Mouse (Mus musculus) mature B cell (primary cell): ENCODE data around the gene Tirap.
"Not testable (repeated sequence)": the region's sequence is repeated elsewhere in the genome, so short reads cannot be mapped to it uniquely, and the experiment has no call there.

Experiments used
- in situ Hi-C: fragments of 300-500 bp; cut with MboI; formaldehyde crosslinking; loops from 2 replicates; pipeline ENCODE4 v1.14.3; 2019

Gene Tirap

DNA sequence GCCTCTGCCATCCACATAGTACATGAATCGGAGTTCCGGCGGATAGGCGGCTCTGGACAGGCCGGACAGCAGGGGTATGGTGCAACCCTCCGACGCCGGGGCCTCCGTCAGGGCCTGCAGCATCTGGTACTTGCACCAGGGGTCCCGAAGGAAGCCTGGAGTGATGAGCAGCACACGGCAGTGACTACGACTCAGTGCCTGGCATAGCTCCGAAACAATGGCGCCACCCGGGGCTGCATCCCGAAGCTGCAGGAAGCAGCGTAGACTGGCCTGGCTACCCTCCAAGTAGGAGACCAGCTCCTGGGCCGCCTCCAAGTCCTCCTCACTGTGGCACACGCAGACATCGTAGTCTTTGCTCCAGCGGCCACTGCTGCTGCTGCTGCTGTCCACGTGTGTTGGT, 11.4 kb downstream of the Tirap start:
- in situ Hi-C loops: no loop called here

DNA sequence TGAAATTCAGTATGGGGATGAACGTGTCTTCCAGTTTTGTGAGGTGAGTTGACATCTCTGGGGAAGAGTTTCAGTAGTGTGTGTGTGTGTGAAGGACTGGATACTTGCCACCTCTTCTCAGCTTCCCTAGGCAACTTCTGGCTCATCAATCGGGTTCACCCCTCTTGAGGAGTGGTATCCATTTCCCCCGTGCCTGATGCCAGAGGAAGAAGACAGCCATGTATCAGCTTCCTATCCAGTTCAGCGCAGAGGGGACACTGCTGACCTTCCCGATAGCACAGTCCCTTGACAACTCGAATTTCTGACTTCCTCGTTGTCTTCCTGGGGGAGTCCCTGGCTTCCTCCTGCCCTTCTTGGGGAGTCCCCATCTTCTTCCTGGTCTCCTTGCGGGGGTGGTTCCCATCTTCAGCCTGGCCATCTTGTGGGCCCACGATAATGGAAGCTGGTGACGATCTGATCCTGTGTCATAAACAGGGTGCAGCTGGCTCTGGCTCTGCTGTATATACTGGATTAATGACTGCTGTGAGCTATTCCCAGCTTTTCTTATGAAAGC, 12.7 kb downstream of the Tirap start:
- in situ Hi-C loops: no loop called here

DNA sequence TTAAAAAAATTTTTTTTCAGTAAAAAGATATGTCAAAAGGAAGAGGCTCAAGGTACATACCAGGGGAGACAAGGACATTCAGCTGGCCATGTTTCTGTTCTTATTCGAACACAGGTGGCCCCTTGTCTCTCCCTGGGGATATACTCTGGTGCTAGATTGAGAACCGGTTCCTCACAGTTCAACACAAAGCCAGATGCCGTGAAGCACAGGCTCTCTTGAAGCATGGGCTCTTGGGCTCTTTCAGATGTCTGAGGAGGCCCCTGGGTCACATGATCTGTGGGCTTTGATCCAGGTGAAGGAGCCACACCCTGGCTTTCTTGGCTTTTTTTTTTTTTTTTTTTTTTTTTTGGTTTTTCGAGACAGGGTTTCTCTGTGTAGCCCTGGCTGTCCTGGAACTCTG, 13.7 kb downstream of the Tirap start:
- in situ Hi-C loops: no loop called here

DNA sequence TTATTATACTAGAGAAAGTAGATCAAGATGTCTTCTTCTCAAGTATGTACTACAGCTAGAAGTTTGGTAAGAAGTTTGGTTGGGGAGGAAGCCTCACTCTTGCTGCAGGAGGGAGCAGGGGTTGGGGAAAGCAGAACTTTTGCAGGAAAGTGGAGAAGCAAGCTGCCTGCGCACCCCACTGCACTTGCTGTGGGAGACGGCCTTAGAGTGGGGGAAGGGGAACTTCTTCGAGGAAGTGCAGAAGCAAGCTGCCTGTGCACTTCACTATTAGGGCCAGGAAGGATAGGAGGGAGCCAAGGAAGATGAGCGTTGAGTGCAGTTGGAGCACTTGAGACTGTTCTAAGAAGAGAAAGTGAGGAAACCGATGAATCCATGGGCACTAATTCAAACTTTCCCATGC, 16.7 kb downstream of the Tirap start:
- in situ Hi-C loops: no loop called here

DNA sequence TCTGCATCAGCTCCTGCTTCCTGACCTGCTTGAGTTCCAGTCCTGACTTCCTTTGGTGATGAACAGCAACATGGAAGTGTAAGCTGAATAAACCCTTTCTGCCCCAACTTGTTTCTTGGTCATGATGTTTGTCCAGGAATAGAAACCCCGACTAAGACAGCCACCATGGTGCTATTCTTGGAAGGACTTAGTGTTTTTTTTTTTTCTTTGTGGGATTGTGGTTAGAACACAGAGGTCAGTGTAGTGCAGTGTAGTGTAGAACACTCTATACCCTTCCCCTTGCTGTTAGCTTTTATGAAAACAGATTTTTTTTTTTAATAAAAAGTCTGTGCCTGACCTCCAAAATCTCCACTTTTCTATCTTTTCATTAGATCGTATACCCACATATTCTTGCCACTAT, 17.3 kb downstream of the Tirap start:
- in situ Hi-C loops: no loop called here

DNA sequence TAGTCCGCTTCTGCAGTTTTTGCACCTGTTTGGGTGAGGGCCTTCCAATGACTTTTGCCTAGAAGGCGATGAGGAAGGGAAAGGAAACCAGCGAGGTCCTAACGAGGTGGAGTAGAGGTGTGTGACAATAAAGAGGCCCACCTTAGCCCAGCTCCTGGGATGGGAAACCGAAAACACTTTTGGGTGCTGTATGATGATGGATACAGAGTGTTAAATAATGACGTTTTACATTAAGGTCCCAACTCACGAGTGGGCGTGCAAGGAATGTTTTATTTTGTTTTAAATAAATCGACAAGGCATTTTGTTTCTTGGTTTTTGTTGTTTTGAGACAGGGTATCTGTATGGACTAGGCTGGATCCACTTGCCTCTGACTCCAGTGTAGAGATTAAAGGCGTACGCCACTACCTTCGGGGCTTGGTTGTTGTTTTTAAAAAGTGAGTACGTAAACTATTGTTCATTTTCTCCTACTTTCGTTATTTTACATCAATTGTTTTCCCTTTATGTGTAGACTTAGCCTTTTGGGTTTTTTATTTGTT, 23.9 kb downstream of the Tirap start:
- in situ Hi-C loops: no loop called here

DNA sequence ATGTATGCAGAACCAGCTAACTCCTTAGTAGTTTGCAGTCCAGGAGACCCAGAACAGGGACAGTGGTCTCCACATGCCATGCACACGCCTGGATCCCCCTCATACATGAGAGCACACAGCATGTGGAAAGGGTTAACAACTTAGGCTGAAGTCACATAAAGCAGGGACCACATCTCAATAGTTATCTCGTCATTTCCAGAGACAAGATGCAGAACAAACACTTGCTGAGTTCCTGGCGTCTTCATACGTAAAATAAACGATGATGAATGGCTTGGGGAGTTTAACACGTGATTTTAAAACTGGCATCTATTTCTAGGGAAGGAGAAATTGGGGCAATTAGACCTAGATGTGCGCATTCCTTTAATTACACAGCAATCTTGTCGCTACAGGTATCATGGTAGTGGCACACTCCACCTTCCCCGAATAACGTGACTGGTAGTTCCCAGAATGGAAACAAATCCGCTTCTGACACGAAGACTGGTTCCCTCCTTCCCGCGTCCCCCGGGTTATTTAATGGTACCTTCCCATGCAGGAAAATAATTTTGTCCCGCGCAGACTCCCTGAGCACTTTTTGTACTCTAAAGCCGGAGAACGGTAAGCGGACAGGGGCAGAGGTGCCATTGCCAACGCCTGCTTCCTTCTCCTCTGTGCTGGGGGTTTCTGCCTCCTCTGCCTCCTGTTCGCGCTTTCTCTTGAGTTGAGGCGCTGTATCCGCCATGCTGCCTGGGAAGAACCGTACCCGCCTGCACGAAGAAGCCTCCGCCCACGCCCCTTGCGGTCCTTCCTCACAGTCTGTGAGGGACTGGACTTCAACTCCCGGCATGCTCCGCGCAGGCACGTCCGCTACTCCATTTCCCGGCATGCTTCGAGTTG, 24.6 kb downstream of the Tirap start, which contains the start of gene Dcps:
Gene Dcps (minus strand): TSS at position 811 of the 873 bp plus-strand sequence.
- in situ Hi-C loops: no loop called here

DNA sequence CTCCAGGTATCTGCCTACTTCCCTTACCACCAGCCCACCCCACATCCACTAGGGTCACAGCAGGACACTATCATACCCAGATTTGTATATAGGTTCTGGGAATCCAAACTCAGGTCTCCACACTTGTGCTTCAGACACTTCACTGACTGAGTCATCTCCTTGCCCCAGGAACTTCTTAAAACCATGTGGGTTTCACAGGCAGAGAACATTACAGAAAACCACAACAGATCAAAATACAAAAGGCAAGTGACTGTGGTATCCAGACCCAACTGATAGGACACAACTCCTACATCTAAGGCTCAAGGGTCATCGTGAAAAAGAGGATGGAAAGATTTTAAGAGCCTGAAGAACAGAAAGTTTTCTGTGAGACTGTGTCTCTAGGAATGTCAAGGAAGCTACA, 26.8 kb downstream of the Tirap start:
- in situ Hi-C loops: no loop called here

DNA sequence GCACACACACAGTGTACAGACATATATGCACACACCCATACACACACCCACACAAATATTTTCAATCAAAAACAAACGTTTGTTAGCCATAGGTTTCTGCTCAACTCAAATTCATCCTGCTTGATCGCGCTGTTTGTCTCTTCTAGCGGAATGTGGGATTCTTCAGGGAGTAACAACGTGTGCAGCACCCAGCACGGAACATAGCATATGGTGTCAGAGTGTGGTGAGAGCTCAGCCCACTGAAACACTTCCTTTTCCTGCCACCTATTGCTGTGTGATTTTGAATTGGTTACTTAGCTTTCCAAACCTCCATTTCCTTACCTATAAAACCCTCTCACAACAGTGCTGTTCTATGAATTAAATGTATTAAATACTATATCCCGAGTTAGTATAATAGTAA, 30.0 kb downstream of the Tirap start:
- in situ Hi-C loops: no loop called here

DNA sequence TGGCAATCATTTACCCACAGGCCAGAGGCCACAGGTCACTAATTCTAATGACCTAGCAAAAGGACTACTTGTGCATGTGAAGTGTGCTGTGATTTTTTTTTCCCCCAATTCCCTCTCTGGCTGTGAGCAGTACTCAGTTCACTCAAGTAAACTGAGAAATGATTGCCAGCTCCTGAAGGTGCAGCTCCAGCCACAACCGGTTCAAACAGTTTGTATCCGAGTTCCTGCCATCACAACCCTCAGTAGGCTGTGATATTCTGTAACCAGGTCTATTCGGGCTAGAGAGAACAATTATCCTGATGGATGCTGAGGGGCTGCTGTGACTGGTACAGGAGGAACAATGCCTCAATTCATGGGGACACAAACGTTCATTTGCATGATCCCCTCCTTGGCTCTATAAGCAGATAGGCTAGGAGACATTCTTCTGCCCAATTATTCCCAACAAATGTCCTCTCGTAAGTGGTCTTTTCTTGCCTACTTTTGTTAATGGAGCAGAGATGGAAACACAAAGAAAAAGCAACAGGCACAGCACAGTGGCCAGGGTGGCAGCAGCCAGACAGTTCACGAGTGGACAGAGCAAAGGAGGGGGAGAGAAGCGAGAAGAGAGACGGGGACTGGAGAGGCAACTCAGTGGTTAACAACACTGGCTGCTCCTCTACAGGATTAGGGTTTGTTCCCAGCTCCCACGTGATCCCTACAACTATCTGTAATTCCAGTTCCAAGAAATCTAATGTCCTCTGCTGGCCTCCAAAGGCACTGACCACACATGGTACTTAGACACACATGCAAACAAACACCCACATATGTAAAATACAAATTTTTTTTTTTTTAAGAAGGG, 33.1 kb downstream of the Tirap start:
- in situ Hi-C loops: no loop called here

DNA sequence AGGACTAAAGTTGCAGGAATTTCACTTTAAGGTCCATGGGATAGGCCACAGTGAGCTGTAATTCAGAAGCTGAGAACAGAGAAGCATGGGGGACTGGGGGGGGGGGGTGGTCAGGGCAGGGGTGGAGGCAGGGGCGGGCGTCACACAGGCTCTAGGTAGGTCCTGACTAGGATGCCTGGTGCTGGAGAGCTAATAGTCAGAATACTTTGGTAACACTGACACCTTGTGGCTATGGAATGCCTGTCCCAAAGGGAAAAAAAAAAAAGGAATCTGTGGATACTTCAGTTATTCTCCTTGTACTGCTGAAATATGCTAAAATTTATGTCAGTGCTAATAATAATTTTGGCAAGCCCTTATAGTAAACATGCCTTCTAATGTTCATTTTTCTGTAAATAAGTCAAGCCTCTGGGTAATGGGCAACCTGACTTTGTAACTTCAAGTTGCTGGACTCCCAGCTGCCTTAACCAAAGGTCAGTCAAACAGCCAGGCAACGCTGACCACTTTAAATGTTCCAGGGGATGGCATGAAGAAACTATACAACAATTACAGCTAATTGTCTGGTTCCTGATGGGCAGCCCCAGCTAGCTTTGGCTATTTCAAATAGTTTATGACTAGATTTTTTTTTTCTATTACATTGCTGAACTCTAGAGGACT, 33.8 kb downstream of the Tirap start:
- in situ Hi-C loops: no loop called here

DNA sequence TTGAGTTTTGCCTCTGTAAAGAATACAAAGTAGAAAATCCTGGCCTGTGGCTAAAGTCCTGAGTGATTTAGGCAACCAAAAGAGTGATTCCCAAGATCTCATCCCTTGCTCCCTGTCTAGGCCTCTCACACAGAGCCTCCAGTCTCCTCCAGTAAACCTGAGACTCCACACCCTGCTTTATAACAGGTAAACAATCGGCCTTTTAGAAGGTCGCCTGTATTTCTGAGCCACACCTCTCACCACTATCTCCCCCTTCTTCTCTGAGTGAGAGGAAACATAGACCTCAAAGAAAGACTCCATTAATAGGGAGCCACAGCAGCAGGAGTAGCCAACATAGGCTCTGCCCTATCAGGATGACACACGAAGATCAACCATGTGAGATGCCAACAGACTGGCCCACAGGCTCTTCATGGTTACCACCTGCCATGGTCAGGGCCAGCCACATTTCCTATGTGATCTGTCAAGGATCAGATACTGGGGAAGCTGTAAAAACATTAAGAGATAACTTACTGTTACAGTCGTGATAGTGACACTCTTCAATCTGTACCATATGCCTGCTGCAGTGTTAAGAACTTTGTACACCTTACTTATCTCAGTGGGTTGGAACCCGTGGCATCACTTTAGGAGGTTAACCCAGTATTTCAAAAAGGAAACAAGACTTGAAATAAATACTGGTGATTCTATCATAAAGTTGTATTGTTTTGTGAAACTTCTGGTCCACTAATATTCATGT, 35.8 kb downstream of the Tirap start:
- in situ Hi-C loops: no loop called here

DNA sequence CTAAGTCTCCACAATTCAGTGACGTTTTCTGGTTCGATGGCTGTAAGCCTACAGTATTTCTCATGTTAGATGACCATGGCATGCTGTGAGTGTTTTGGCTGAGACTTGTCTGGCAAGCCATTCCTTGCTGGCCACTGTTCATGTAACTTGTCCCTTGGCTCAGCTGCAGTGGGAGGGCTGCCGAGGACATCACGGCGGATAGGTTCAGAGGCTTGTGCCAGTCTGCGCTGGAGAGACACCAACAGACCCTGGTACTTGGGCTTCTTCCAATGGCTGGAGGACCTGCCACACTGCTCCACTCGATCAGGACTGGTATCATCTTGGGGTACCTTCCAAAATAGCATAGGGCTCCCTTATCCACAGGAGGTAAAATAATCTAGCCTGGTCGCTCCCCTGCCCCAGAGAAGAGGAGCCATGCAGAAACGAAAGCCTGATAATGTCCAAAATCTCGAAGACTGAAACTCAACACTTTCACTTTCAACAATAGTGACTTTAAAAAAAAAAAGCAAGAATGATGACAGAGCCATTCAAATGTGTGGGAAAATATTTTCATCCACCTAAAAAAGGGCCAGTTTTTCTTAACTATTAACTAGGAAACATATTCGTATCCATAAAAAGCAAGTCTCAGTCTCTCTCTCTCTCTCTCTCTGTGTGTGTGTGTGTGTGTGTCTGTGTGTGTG, 36.9 kb downstream of the Tirap start:
- in situ Hi-C loops: no loop called here

DNA sequence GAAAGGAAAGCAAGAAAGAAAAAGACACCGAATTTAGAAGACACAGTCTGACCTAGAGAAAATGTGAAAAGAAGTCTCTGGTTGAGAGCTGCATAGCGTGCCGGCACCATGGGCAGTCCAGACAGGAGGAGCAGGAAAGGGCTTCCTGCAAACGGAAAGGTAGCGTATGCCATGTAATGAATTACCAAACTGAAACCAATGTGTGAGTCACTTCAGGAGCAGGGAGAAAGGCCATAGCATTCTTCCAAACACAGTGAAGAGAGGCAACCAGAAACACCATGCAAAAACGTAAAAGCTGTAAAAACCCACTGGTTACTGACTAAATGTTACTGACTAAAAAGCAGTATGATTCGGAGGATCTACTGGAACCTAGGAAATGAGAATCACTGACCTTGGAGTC, 38.4 kb downstream of the Tirap start:
- in situ Hi-C loops: no loop called here

DNA sequence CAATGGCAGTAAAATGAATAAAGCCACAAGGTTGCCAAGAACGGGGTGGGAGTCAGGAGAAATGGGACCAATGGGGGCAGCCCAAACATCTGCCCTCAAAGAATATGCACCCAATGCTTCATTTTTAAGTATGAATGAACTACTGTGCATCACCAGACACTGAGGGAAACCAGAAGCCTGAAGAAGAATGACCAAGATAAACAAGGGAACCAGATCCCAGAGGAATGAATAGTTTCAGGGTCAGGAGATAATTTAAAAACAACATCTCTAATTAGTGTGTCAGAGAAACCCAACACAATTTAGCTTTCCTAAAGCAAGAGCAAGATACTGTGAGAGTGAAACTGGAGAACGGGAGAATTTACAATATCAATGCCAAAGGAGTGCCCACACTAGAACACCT, 39.4 kb downstream of the Tirap start:
- in situ Hi-C loops: no loop called here

DNA sequence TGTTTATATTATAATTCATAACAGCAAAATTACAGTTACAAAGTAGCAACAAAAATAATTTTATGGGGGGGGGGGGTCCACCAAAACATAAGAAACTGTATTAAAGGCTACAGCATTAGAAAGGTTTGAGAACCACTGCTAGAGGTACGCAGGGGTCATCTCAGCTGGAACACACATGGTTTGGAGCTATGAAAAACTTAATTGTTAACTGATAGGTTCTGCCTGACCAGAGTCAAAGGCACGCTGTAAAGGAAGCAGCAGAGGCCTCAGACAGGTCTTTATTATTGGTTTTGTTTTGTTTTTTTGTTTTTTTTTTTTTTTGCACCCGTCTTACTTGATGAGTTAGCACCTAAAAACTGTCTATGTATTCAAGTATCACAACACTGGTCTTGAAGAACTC, 41.6 kb downstream of the Tirap start:
- in situ Hi-C loops: no loop called here

DNA sequence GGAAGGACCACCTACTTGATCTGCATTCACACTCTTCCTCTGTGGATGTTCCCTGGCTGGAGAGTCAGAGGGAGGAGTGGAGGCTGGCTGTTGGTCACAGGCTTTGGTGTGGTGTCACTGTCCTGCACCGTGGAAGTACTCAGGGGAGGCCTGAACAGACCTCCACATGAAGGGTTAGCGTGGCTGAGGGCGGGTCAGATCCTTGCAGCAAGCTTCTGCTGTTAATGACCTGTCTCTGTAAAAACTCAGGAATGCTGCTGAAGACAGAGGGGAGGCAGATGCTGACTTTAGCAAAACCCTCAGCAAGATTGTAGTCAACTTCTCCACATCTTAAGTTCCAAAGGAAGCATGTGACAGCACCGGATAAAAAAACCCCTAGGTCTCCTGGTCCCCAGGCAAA, 43.2 kb downstream of the Tirap start:
- in situ Hi-C loops: no loop called here

DNA sequence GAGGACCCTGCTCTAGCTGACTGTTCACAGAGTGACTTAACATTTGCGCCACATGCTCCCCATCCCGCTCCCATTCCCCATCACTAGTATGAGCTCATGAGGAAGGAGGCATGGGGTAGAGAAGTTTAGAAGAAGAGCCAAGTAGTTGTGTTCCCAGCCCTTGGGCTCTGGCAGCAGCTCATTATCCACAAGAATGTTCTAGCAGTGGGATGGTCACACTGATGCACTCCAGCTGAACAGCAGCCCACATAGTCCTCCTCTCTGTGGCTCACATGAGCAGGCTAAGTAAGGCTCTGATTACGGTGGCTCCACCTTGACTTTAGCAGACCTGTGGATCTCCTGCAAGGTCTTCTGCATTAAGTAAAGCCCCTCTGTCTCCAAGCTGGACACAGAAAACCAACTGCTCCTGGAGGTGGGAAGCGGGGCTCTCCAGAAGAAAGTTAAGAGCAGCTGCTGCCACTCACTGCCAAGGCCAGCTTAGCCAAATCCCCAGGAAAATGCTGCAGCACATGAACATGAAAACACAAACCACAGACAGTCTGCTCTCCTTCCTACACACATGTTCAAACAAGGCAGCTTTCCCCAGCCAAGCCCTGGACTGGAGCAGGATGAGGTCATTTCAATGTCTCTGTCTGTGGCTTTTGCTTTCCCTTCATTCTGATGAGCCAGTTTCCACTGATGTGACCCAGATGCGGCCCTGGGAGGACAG, 43.9 kb downstream of the Tirap start:
- in situ Hi-C loops: no loop called here

DNA sequence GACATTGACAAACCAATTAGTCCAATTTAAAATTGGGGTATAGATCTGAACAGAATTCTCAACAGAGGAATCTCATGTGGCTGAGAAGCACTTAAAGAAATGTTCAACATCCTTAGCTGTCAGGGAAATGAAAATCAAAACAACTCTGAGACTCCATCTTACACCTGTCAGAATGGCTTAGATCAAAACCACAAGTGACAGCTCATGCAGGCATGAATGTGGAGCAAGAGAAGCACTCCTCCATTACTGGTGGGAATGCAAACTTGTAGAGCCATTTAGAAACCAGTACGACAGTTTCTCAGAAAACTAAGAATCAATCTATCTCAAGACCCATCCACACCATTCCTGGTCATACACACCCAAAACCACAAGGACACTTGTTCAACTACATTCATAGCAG, 47.2 kb downstream of the Tirap start:
- in situ Hi-C loops: no loop called here

DNA sequence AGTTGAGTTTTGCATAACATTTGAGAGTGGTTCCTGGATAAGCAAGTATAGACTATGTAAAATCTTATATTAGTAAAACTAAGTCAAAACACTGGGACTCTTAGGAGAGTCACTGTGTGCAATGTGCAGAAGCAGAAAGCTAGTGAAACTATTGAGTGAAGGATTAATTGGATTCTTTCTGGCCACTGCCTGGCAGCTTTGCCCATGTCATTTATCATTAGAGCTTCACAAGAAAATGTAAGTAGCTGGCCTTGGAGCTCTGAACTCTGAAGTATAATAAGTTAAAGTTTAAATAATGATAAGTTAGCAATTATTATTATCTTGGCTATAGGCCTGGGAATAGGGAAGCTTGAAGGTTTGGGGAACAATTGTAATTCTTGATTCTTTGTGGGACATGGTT, 51.3 kb downstream of the Tirap start:
- in situ Hi-C loops: not testable (repeated sequence)
